Mouse (Mus musculus): ENCODE measurements around the gene Lacc1. TPM values are rescaled to one million over a fixed set of nuclear protein-coding genes. Genes with fewer than 3 reads are reported as not detected.
"Not testable (repeated sequence)": the region's sequence is repeated elsewhere in the genome, so short reads cannot be mapped to it uniquely, and the experiment has no call there.

The Lacc1 gene
- polyA plus RNA-seq, 1 experiment = 6.1 TPM

GRCm38 (mm10) chr14:77017211-77017610, 19.5 kb downstream of the Lacc1 start:
- Histone ChIP-seq H3K36me3 (ENCODE audit: control insufficient read depth, insufficient read depth) (no peaks in the 10 kb centered on the region), H3K4me2 (ENCODE audit: low read depth) (no peak overlapping the region)

GRCm38 (mm10) chr14:77016783-77017182, 19.9 kb downstream of the Lacc1 start:
- H3ac ChIP-seq (ENCODE audit: control insufficient read depth, insufficient read length); H3K4me3 ChIP-seq; H3K4me2 ChIP-seq (ENCODE audit: low read depth); H3K27me3 ChIP-seq (ENCODE audit: control insufficient read depth, insufficient read depth, insufficient read length); H3K36me3 ChIP-seq (ENCODE audit: control insufficient read depth, insufficient read depth); H3K79me2 ChIP-seq (ENCODE audit: control insufficient read depth, insufficient read depth): not testable (repeated sequence)

More at GRCm38 (mm10) chr14:77017211-77017610, 19.5 kb downstream of the Lacc1 start:
- H3K79me2 ChIP-seq (ENCODE audit: control insufficient read depth, insufficient read depth) = no peaks in the 10 kb centered on the region
- no peak for TF ChIP-seq E2F4 (IDR thresholded peaks at IDR 0.05; ENCODE audit: insufficient read depth)
- TF ChIP-seq POLR2A (IDR thresholded peaks at IDR 0.05; ENCODE audit: insufficient read length, low read depth) = no peak
- no peak for TF ChIP-seq REST (IDR thresholded peaks at IDR 0.05; ENCODE audit: insufficient read depth, insufficient read length)
- TF ChIP-seq MYOD1 (IDR thresholded peaks at IDR 0.05; ENCODE audit: control insufficient read depth in 1 of 3, insufficient read length in 2 of 3, low read depth in 2 of 3) = no peak
- no peak for TF ChIP-seq CEBPB (IDR thresholded peaks at IDR 0.05; ENCODE audit: insufficient read depth, poor library complexity, severe bottlenecking)
- no peak overlapping the region for H3ac ChIP-seq (ENCODE audit: control insufficient read depth, insufficient read length)
- H3K27me3 ChIP-seq (ENCODE audit: control insufficient read depth, insufficient read depth, insufficient read length) = no peaks in the 10 kb centered on the region
- H3K4me3 ChIP-seq = no peak overlapping the region

GRCm38 (mm10) chr14:77011804-77012203, 24.9 kb downstream of the Lacc1 start:
- no peak for TF ChIP-seq MYOG (IDR thresholded peaks at IDR 0.05; ENCODE audit: control insufficient read depth in 1 of 3, insufficient read depth in 1 of 3, insufficient read length in 2 of 3, low read depth in 2 of 3)
- TF ChIP-seq REST (IDR thresholded peaks at IDR 0.05; ENCODE audit: insufficient read depth, insufficient read length) = no peak
- TF ChIP-seq POLR2AphosphoS2 (IDR thresholded peaks at IDR 0.05; ENCODE audit: insufficient read length, low read depth) = no peak
- no peak for TF ChIP-seq TCF3 (IDR thresholded peaks at IDR 0.05; ENCODE audit: insufficient read length, low read depth)
- Histone ChIP-seq H3K4me3 (no peak overlapping the region), H3K27me3 (ENCODE audit: control insufficient read depth, insufficient read depth, insufficient read length) (no peaks in the 10 kb centered on the region), H3K4me2 (ENCODE audit: low read depth) (no peak overlapping the region), H3K79me2 (ENCODE audit: control insufficient read depth, insufficient read depth) (no peaks in the 10 kb centered on the region), H3K36me3 (ENCODE audit: control insufficient read depth, insufficient read depth) (no peaks in the 10 kb centered on the region), H3ac (ENCODE audit: control insufficient read depth, insufficient read length) (no peak overlapping the region)

- no peak for TF ChIP-seq USF1 (IDR thresholded peaks at IDR 0.05; ENCODE audit: low read depth)
- no peak for TF ChIP-seq SRF (IDR thresholded peaks at IDR 0.05; ENCODE audit: control insufficient read depth, insufficient read length, low read depth)
- TF ChIP-seq MAX (IDR thresholded peaks at IDR 0.05; ENCODE audit: low read depth) = no peak
- TF ChIP-seq MYOG (IDR thresholded peaks at IDR 0.05; ENCODE audit: control insufficient read depth in 1 of 3, insufficient read depth in 1 of 3, insufficient read length in 2 of 3, low read depth in 2 of 3) = no peak
- no peak for TF ChIP-seq CEBPB (IDR thresholded peaks at IDR 0.05; ENCODE audit: insufficient read depth, poor library complexity, severe bottlenecking)
- TF ChIP-seq E2F4 (IDR thresholded peaks at IDR 0.05; ENCODE audit: insufficient read depth) = no peak
- no peak for TF ChIP-seq REST (IDR thresholded peaks at IDR 0.05; ENCODE audit: insufficient read depth, insufficient read length)
- TF ChIP-seq POLR2A (IDR thresholded peaks at IDR 0.05; ENCODE audit: insufficient read length, low read depth) = no peak
- TF ChIP-seq POLR2AphosphoS2 (IDR thresholded peaks at IDR 0.05; ENCODE audit: insufficient read length, low read depth) = no peak
- TF ChIP-seq MYOD1 (IDR thresholded peaks at IDR 0.05; ENCODE audit: control insufficient read depth in 1 of 3, insufficient read length in 2 of 3, low read depth in 2 of 3) = no peak
- no peak for TF ChIP-seq TCF12 (IDR thresholded peaks at IDR 0.05; ENCODE audit: insufficient read depth, poor library complexity, severe bottlenecking)
- TF ChIP-seq TCF3 (IDR thresholded peaks at IDR 0.05; ENCODE audit: insufficient read length, low read depth) = no peak
- no peak overlapping the region for H3K4me2 ChIP-seq (ENCODE audit: low read depth)
- no peaks in the 10 kb centered on the region for H3K79me2 ChIP-seq (ENCODE audit: control insufficient read depth, insufficient read depth)
- H3K36me3 ChIP-seq (ENCODE audit: control insufficient read depth, insufficient read depth) = no peaks in the 10 kb centered on the region
- H3K27me3 ChIP-seq (ENCODE audit: control insufficient read depth, insufficient read depth, insufficient read length) = no peaks in the 10 kb centered on the region
- H3K4me3 ChIP-seq = no peak overlapping the region
- no peak overlapping the region for H3ac ChIP-seq (ENCODE audit: control insufficient read depth, insufficient read length)
These were observed 28.5 kb downstream of the Lacc1 start for GRCm38 (mm10) chr14:77008238-77008637.

GRCm38 (mm10) chr14:77005566-77005965, 31.1 kb downstream of the Lacc1 start:
- H3ac ChIP-seq (ENCODE audit: control insufficient read depth, insufficient read length) = no peak overlapping the region
- TF ChIP-seq POLR2AphosphoS2 (IDR thresholded peaks at IDR 0.05; ENCODE audit: insufficient read length, low read depth) (no peak), SRF (IDR thresholded peaks at IDR 0.05; ENCODE audit: control insufficient read depth, insufficient read length, low read depth) (no peak), TCF3 (IDR thresholded peaks at IDR 0.05; ENCODE audit: insufficient read length, low read depth) (no peak), POLR2A (IDR thresholded peaks at IDR 0.05; ENCODE audit: insufficient read length, low read depth) (no peak), MAX (IDR thresholded peaks at IDR 0.05; ENCODE audit: low read depth) (no peak), E2F4 (IDR thresholded peaks at IDR 0.05; ENCODE audit: insufficient read depth) (no peak), TCF12 (IDR thresholded peaks at IDR 0.05; ENCODE audit: insufficient read depth, poor library complexity, severe bottlenecking) (no peak), MYOD1 (IDR thresholded peaks at IDR 0.05; ENCODE audit: control insufficient read depth in 1 of 3, insufficient read length in 2 of 3, low read depth in 2 of 3) (no peak), REST (IDR thresholded peaks at IDR 0.05; ENCODE audit: insufficient read depth, insufficient read length) (no peak), CEBPB (IDR thresholded peaks at IDR 0.05; ENCODE audit: insufficient read depth, poor library complexity, severe bottlenecking) (no peak), MYOG (IDR thresholded peaks at IDR 0.05; ENCODE audit: control insufficient read depth in 1 of 3, insufficient read depth in 1 of 3, insufficient read length in 2 of 3, low read depth in 2 of 3) (no peak), USF1 (IDR thresholded peaks at IDR 0.05; ENCODE audit: low read depth) (no peak)
- H3K36me3 ChIP-seq (ENCODE audit: control insufficient read depth, insufficient read depth) = no peaks in the 10 kb centered on the region
- H3K27me3 ChIP-seq (ENCODE audit: control insufficient read depth, insufficient read depth, insufficient read length) = no peaks in the 10 kb centered on the region
- no peak overlapping the region for H3K4me3 ChIP-seq
- no peak overlapping the region for H3K4me2 ChIP-seq (ENCODE audit: low read depth)
- H3K79me2 ChIP-seq (ENCODE audit: control insufficient read depth, insufficient read depth) = no peaks in the 10 kb centered on the region
